Mouse (Mus musculus) hindlimb bud, embryonic 11.5 days (tissue): ENCODE measurements at regions not wholly inside any gene's neighbourhood (a gene's known extent, or its start where the extent isn't known, plus 50 kb on each side); places are given as distances from the start of the nearest gene placed in this dataset.

Experiments used
- DNase-seq: peaks from one replicate; pipeline ENCODE4 v3.0.0-alpha.2; 2012; ENCODE audit warnings: low read depth, low spot score; ENCODE audit errors: extremely low spot score

DNA sequence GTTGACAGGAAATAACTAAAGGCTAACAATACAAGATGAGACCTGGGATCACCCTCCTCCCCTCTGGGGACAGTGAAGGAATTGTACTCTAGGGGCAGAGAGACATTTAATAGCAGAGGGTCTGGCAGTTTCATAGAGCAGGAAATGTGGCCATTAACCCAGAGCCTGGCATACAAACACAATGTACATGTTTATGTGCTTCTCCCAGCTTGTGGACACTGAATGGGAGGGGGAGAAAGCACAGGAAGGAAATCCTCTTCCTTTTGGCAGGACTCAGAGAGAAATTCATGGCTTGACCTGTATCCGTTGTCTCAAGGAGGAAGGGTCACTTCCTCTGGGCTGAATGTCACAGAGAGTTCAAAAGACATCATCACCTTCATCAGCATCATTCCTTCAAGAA is 594.5 kb upstream of the A1bg start:
- DNase-seq = no peak

GRCm38 (mm10) chr15:61514324-61514723 is 591.5 kb upstream of the A1bg start:
- no peak for DNase-seq

- DNase-seq = no peak
Observed at GRCm38 (mm10) chr15:61508806-61509205, 586.0 kb upstream of the A1bg start.

GRCm38 (mm10) chr15:61506361-61506897 is 583.6 kb upstream of the A1bg start:
- no peak for DNase-seq

GRCm38 (mm10) chr15:61503436-61503835 is 580.6 kb upstream of the A1bg start:
- no peak for DNase-seq

DNA sequence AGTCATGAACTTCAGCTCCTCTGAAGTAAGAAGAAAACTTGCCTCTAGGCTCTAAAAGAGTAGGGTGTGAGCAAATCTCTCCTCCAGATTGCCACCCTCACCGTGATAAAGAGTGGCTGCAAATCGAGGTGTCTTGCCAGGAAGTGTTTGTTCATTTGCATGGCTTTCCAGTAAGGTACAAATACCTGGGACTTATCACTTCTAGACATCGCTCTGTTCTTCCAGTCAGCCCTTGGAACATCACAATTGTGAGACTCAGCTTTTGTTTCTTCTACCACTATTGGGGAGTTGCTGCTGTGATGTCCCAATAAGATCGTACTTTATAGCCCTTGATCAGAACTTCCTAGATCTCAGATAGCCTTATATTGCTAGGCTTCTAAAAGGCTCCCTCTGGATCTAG is 566.9 kb upstream of the A1bg start:
- no peak for DNase-seq

DNA sequence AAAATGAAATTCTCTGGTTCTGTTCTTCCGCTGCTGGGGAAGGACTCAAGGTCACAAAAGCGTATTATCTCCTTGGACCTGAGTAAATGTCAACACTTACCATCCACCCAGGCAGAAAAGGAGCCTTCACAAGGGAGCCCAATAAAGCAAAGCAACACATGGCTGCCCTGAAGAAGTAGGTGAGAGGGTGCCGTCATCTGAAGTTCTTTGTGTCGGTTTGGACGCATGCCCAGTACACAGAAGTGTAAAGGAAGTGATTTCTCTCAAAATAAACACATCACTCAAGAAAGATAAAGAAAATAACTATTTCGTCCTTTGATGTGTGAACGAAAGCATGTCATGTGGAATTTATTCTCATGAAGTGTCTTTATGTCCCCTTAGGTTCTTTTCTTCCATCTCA is 559.0 kb upstream of the A1bg start:
- no peak for DNase-seq

GRCm38 (mm10) chr15:61473900-61474299 is 551.1 kb upstream of the A1bg start:
- no peak for DNase-seq

- DNase-seq = no peak
Observed at GRCm38 (mm10) chr15:61455042-61455441, 532.2 kb upstream of the A1bg start.

DNA sequence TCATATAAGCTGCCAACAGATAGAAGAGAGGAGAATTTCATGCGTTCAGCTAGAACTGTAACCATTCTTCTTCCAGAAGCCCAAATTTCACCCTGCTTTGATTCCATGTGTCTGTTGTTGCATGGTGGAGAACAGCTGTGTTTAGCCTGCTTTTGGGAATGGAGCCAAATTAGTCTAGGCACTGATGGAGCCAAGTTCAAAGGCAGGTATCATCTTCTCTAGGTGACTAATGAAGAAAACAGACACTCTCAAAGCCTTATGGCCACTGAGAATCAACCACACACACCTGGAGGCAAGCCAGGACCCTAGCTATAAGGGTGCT is 531.5 kb upstream of the A1bg start:
- DNase-seq = no peak

DNA sequence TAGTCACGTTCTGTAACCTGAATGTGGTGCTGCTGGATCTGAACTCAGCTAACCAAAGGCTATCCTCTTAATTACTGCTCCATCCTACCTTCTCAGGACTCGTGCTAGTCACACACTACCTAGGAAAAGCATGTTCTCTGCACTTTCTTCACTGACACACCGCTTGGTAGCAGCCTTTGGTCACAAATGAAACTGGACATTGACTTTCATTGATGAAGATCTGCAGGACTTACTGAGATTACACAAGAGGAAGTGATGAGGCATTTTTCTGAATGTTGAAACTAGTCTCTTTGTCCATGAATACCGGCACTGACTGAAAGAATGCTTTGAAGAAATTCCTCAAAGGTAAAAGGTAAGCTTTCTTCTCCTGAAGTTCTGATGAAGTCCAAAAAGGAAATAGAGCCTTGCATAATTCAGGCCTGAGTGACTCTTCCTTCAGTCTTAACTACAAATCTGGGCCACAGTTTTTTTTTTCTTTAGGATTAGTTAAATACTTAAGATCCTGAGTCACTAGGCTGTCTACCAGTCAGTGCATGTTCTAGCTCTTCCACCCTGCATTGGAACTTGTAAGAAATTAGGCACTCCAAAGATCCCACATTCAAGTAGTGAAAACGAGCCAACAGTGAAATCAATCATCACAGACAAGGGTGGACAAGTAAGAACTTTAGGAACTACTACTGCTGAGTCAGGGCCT is 531.0 kb upstream of the A1bg start:
- no peak for DNase-seq

- DNase-seq = no peak
Observed at GRCm38 (mm10) chr15:61450217-61450616, 527.4 kb upstream of the A1bg start.

DNA sequence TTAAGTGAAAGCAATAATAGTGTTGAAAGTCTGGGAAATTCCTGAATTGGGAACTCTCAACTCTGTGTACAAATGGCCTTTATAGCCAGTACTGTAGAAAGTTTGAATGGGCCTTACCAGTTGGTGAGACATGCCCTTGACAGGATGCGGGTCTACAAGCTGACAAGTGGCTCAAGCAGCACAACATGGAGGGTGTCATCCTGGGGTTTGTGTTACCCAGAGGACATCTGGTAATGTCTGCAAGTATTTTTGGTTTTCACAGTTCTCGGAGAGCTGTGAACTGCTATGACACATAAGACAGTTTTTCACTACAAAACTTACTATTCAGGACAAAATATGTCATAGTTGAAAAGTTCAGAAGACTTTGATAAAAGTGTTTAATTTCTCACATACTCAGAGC is 525.7 kb upstream of the A1bg start:
- no peak for DNase-seq

DNA sequence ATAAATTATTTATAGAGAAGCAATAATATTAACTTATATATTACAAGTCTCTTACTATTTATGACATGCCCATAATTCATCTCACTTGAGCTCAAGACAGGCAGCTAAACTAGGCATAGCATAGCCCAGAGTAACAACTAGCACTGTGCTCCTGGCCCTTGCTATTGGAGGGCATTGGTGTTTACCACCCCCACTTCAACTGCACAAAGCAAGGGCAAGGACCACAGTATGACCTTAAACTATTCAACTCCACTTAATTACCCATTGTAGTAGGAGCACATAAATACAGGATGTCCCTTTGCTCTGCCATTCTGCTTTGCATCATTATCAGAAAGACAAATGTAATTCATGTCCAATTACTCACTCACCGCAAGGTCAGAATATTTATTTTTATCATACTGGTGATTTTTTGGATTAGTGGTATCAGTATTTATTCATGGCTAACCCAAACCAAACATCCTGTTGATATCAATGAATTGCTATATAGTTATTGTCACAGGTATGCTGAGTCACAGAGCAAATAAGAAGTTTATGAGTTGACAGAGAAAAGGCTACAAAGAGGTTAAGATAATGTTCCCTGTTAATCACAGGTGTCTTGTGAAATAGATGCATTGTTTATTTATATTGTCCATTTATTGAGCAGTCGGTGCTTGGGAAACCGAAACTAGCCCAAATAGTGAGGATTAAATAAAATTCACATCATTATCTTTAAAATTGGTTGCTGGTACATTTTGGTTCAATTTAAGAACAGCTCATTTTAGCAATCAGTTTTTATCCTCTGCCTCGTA is 523.4 kb upstream of the A1bg start:
- no peak for DNase-seq

- DNase-seq = no peak
Observed at GRCm38 (mm10) chr15:61441734-61442398, 519.1 kb upstream of the A1bg start.

DNA sequence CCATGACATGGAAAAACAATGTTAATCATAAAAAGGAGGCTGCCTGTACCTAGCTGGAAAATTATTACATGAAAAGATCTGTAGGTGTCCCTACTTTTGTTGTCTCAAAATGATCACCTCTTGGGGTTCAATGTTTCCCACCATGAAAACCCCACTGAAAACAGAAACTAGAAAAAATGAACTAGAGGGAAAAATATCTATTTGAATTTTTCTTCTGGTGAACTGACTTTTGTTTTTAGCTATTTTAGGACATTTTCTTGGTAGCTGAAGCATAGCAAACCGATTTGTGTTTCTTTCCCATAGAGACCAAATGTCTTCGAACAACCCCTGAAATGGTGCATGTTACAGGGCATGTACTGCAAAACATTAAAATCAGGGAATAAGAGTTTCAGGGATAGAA is 518.2 kb upstream of the A1bg start:
- no peak for DNase-seq

DNA sequence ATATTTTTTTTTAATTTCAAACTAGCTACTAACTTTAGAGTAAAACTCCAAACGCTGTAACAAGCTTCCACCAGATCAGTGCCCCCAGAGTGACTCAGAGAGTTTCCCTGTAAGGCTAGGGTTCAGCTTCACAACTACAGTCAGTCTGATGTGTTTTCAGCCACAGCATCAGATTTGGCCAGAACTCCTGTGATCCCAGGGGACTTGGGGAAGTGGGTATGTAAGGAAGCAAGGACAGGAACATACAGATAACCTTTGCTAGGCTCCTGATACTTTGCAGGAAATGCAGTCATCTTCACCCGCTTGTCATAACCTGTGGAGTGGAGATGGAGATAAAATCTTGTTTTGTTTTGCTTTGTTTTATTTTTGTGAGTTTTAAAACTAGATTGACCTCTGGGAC is 517.5 kb upstream of the A1bg start:
- no peak for DNase-seq

- no peak for DNase-seq
Observed at GRCm38 (mm10) chr15:61439623-61440170, 516.9 kb upstream of the A1bg start.

DNA sequence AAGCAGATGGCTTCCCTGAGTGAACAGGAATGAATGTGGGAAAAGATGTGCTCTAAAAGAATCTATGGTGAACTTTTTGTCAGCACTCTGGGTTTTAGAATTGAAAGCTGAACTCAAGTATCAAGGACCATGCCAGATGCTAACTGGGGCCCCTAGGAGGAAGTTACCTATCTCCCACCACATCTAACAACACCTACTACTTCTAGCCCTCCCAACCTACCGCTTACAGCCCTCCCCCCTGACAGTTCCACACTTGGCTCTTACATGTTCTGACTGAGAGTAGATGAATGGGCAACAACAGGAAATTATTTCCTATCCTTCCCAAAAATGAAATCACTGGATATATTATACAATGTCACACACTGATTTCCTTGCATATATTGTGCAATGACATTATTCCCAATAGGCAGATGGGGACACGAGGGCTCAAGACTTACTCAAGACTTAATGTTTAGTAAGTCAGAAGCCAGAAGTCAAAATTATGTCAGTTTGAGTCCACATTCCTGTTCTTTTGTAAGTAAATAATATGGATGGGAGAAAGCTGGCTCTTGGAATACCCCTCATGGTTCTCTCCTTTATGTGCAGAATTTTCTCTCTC is 506.1 kb upstream of the A1bg start:
- DNase-seq = no peak

- DNase-seq = no peak
Observed at GRCm38 (mm10) chr15:61422989-61423388, 500.2 kb upstream of the A1bg start.

- DNase-seq = no peak
Observed at GRCm38 (mm10) chr15:61417506-61417905, 494.7 kb upstream of the A1bg start.
